Mouse (Mus musculus): Measurements from ENCODE around the gene Olfm4. TPM values are rescaled to one million over a fixed set of nuclear protein-coding genes. Genes with fewer than 3 reads are reported as not detected.

Olfm4 gene
- polyA plus RNA-seq (2014; fragmentation: Illumina TruSeq; extraction: RNeasy Lipid Tissue Mini Kit (QIAGEN cat#74804); ENCODE audit: low read depth, low replicate concordance), result 13.4 TPM

GRCm38 (mm10) chr14:79983781-79984180 lies at the start of gene Olfm4:
TSS of gene Olfm4 (plus strand) at chr14:79984081.

Other genes with a start within 250 kb of the Olfm4 start
- gene Pcdh8, start 212.8 kb upstream of the Olfm4 start, polyA plus RNA-seq (2014; fragmentation: Illumina TruSeq; extraction: RNeasy Lipid Tissue Mini Kit (QIAGEN cat#74804); ENCODE audit: low read depth, low replicate concordance), result not detected